10 mouse cellular contexts compared by ENCODE assay signal in the genomic region with DNA sequence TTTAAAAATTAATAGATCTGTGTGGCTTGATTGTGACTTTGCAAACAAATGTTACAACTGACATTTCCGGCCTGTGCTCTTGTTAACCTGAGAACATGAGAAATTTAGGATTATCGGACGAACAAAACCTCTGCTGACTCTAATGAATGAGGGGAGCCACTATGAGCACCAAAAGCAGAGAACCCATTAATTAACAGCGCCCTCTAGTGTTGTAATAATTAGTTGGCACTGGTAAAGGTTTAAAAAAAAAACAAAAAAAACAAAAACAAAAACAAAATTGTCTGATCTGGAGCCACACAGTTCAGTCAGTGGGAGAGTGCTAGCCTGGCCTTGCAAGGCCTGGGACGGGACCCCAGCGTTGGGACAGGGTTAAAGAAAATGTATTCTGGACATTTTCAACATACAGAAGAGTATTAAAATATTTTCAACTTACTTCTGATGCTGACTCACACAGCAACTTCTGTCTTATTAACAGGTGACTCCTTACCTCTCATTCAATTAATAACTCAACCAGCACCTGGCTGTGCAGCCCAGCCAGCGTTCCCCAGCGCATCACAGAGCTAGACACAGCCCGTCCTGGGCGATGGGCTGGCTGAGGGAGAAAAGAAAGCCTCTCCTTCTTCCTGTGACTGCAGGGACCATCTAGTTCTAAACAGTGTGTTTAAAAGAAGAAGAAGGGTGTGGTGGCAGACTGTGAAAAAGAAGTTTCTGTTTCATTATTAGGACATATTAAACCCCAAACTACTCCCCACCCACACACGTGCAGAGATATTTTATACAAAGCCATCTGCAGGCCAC. TPM values are rescaled to one million over a fixed set of nuclear protein-coding genes. Genes with fewer than 3 reads are reported as not detected.
A peak's percentile ranks its signal among the peaks of the same experiment; 100 is the strongest.
DNase-seq lines count a peak whose midpoint lies in the region; ATAC-seq and TF ChIP-seq lines count a peak whose summit lies in the region.
"Had no signal": no experiment of that assay in that cellular context is flagged by ENCODE, and none has a peak within 500 bp of the region (broad histone marks: within the 10 kb centered on the region; RNA-seq: fewer than 3 reads in every experiment).

No protein-coding gene starts in this region.

- H3K27ac ChIP-seq in kidney, adult 2 months (ENCODE audit: insufficient read depth, low read depth, low read length) = no peak overlapping the region
- no peak overlapping the region for H3K27ac ChIP-seq in ES-E14 (ENCODE audit: insufficient read depth, low read depth, low read length, poor library complexity, severe bottlenecking)
- H3K27ac ChIP-seq: embryonic facial prominence, embryonic 15.5 days; lung, embryonic 15.5 days had no signal

- in situ Hi-C loops in ES-E14 (cut with MboI; ENCODE audit: low sequenced_read_pairs in 2 of 2, unreplicated experiment in 2 of 2) = no loop called here

- H3K9me3 ChIP-seq in ES-E14 (ENCODE audit: control insufficient read depth, insufficient read depth, low read depth, low read length) = no peaks in the 10 kb centered on the region
- H3K9me3 ChIP-seq: embryonic facial prominence, embryonic 15.5 days; lung, embryonic 15.5 days had no signal

- ATAC-seq in megakaryocyte, adult 5-6 weeks (ENCODE audit: poor library complexity, severe bottlenecking) = peak; percentile 55

- no peak overlapping the region for H3K4me3 ChIP-seq in kidney, adult 2 months (ENCODE audit: insufficient read depth, low read depth, low read length)
- H3K4me3 ChIP-seq in ES-E14 (ENCODE audit: insufficient read depth in 1 of 2, low read depth in 1 of 2, low read length in 2 of 2, poor library complexity in 1 of 2, severe bottlenecking in 1 of 2) = no peak overlapping the region
- H3K4me3 ChIP-seq: embryonic facial prominence, embryonic 15.5 days; lung, embryonic 15.5 days had no signal

- H3K36me3 ChIP-seq in kidney, adult 2 months (ENCODE audit: control insufficient read depth, insufficient read depth, low read length) = no peaks in the 10 kb centered on the region
- H3K36me3 ChIP-seq in ES-E14 (ENCODE audit: control insufficient read depth, insufficient read depth, low read length, poor library complexity, severe bottlenecking) = no peaks in the 10 kb centered on the region
- H3K36me3 ChIP-seq: embryonic facial prominence, embryonic 15.5 days; lung, embryonic 15.5 days had no signal

- peak; percentile 56 for DNase-seq in kidney, adult 2 months
- no peak for DNase-seq in kidney, postnatal 10 days
- DNase-seq in ES-E14 (ENCODE audit: low read depth, low spot score) = no peak
- DNase-seq in c-Kit-positive CD71-positive TER-119-positive erythroid progenitor cells, embryonic 14.5 days (ENCODE audit: low spot score) = peak; percentile 53
- DNase-seq in frontal cortex, postnatal 14 days (ENCODE audit: low spot score in 2 of 2) = no peak
- DNase-seq in layer of hippocampus, adult 9-11 months = no peak
- DNase-seq in right cerebral cortex, postnatal 25 days = no peak

- peaks cover 5% of the 10 kb centered on the region; the same call in 1 of the 2 replicates for H3K4me1 ChIP-seq in kidney, adult 2 months (ENCODE audit: control insufficient read depth, insufficient read depth, low read length)
- H3K4me1 ChIP-seq in ES-E14 (ENCODE audit: control insufficient read depth in 2 of 2, insufficient read depth in 2 of 2, low read length in 2 of 2, poor library complexity in 1 of 2) = peaks cover 0 to 9% of the 10 kb centered on the region in 2 experiments; a peak in 1 of 4 replicates

- no peak for TF ChIP-seq POLR2A in kidney, adult 2 months (IDR thresholded peaks at IDR 0.05; ENCODE audit: low read depth, low read length)

- 41% methylated on average over 11 of the region's 11 CpGs for WGBS in kidney, adult 2 months

- no peak overlapping the region for H3K9ac ChIP-seq in ES-E14 (ENCODE audit: insufficient read depth, low read depth, low read length, poor library complexity, severe bottlenecking)
- H3K9ac ChIP-seq: embryonic facial prominence, embryonic 15.5 days; lung, embryonic 15.5 days had no signal

- TF ChIP-seq CTCF in kidney, adult 2 months (conservative IDR thresholded peaks at IDR 0.05; ENCODE audit: insufficient read depth, insufficient read length, low read depth, low read length) = no peak

- no peaks in the 10 kb centered on the region for H3K27me3 ChIP-seq in kidney, adult 2 months (replicated peaks; ENCODE audit: control insufficient read depth, insufficient read depth, low read length)
- H3K27me3 ChIP-seq: embryonic facial prominence, embryonic 15.5 days; lung, embryonic 15.5 days had no signal

TF ChIP-seq in ES-E14, 5 proteins besides CTCF, POLR2A, EP300 and RAD21:
- TF ChIP-seq HCFC1 (IDR thresholded peaks at IDR 0.05; ENCODE audit: borderline replicate concordance, insufficient read depth, low read length) (no peak), ZNF384 (IDR thresholded peaks at IDR 0.05; ENCODE audit: low read depth, low read length) (peak; percentile 94), MAFK (IDR thresholded peaks at IDR 0.05; ENCODE audit: insufficient read depth, low read depth, low read length) (no peak), ZC3H11A (IDR thresholded peaks at IDR 0.05; ENCODE audit: borderline replicate concordance, low read depth, low read length) (0 out of 2 replicates have a peak, but pooled peaks have one; percentile 3)

RNA-seq across cellular contexts. Expression of gene Slc23a2, which starts 30.7 kb away (rescaled TPM):
- polyA plus RNA-seq in kidney, adult 2 months (2012; rRNA removed) = 15.3 and 15.7 TPM in 2 replicates
- total RNA-seq in ES-E14 (2012; rRNA removed) = 33.7 and 43.5 TPM in 2 replicates
- 9.5 and 11.4 TPM in 2 replicates for total RNA-seq in megakaryocyte, adult 5-6 weeks (2015)
- total RNA-seq in megakaryocyte, adult 5-6 weeks (2017) = 10.7 and 14.6 TPM in 2 replicates

Comparison
In these comparisons a context has a peak if more than half of its experiments do, and no peak if none do; other contexts are left out.
1. DNase-seq: peak in kidney, adult 2 months (single experiment) and c-Kit-positive CD71-positive TER-119-positive erythroid progenitor cells, embryonic 14.5 days (single experiment); none in kidney, postnatal 10 days (single experiment), ES-E14 (single experiment), frontal cortex, postnatal 14 days (0 of 2), layer of hippocampus, adult 9-11 months (single experiment) and right cerebral cortex, postnatal 25 days (single experiment).